Mouse (Mus musculus) heart, embryonic 10.5 days (tissue): ENCODE results near the gene Hcst. TPM values are rescaled to one million over a fixed set of nuclear protein-coding genes. Genes with fewer than 3 reads are reported as not detected.

Experiments used
- DNase-seq: peaks from one replicate; pipeline ENCODE4 v3.0.0-alpha.2; 2017; ENCODE audit warnings: low spot score
- H3K27ac ChIP-seq: fragments of 300-500 bp; sonication (generic); 2 replicates; pipeline ENCODE4 v1.5.1; 2016; ENCODE audit warnings: mild to moderate bottlenecking
- H3K27me3 ChIP-seq: fragments of 300-500 bp; sonication (generic); 2 replicates; pipeline ENCODE4 v1.6.1; 2016; ENCODE audit warnings: mild to moderate bottlenecking; ENCODE audit not compliant: poor library complexity, insufficient read depth, severe bottlenecking
- H3K36me3 ChIP-seq: fragments of 300-500 bp; sonication (generic); 2 replicates; pipeline ENCODE4 v1.6.1; 2016; ENCODE audit warnings: mild to moderate bottlenecking, moderate library complexity
- H3K4me1 ChIP-seq: fragments of 300-500 bp; sonication (generic); 2 replicates; pipeline ENCODE4 v1.6.1; 2016; ENCODE audit warnings: mild to moderate bottlenecking
- H3K4me3 ChIP-seq: fragments of 300-500 bp; sonication (generic); 2 replicates; pipeline ENCODE4 v1.5.1; 2016; ENCODE audit warnings: mild to moderate bottlenecking, moderate library complexity
- H3K9me3 ChIP-seq: fragments of 300-500 bp; sonication (generic); 2 replicates; pipeline ENCODE4 v1.6.1; 2016; ENCODE audit warnings: mild to moderate bottlenecking, moderate library complexity
- WGBS: fragments of 180-500 bp; shearing (Covaris S2); methylation state at CpG from one replicate; pipeline ENCODE4 v1.1.7; 2016; 5-methylcytosine and 5-hydroxymethylcytosine counted together
- polyA plus RNA-seq: library from polyadenylated mRNA; unstranded; fragments of >200 nt; fragmentation: Nextera tagmentation; extraction: Ambion mirVana; gene quantifications from 2 replicates; pipeline ENCODE4 v1.2.1, GENCODE M21; 2016

Hcst gene
- polyA plus RNA-seq, 1 experiment from 2014 or later = 0.35 TPM

- WGBS = under 1% methylated on average over 61 of the region's 72 CpGs
- H3K36me3 ChIP-seq = no peaks in the 10 kb centered on the region
- peaks cover 19% of the 10 kb centered on the region for H3K4me1 ChIP-seq
- H3K27me3 ChIP-seq = peaks cover 80% of the 10 kb centered on the region
- H3K4me3 ChIP-seq = peak within 1 kb of the TSS; percentile 79
- DNase-seq = no peak
- H3K27ac ChIP-seq = peak within 1 kb of the TSS; percentile 83
- H3K9me3 ChIP-seq = peaks cover 3% of the 10 kb centered on the region; the same call in 1 of the 2 replicates
Measured at GRCm38 (mm10) chr7:30444971-30445751, 25.5 kb upstream of the Hcst start, which contains the start of gene Aplp1. Gene Aplp1, minus strand, starts transcription at chr7:30445535.

- peak overlapping the region; percentile 83; the same call in 1 of the 2 replicates for H3K27ac ChIP-seq
- no peak for DNase-seq
- WGBS = 1% methylated on average over 38 of the region's 38 CpGs
- H3K36me3 ChIP-seq = no peaks in the 10 kb centered on the region
- peaks cover 3% of the 10 kb centered on the region; the same call in 1 of the 2 replicates for H3K9me3 ChIP-seq
- H3K4me1 ChIP-seq = peaks cover 19% of the 10 kb centered on the region
- H3K27me3 ChIP-seq = peaks cover 80% of the 10 kb centered on the region
- H3K4me3 ChIP-seq = peak overlapping the region; percentile 79
Measured at GRCm38 (mm10) chr7:30444154-30444970, 24.7 kb upstream of the Hcst start.

GRCm38 (mm10) chr7:30443696-30444095 is 24.0 kb upstream of the Hcst start:
- Histone ChIP-seq H3K4me1 (peaks cover 19% of the 10 kb centered on the region), H3K27ac (no peak overlapping the region), H3K27me3 (peaks cover 87% of the 10 kb centered on the region), H3K36me3 (no peaks in the 10 kb centered on the region), H3K4me3 (peak overlapping the region; percentile 79; the same call in 1 of the 2 replicates), H3K9me3 (peaks cover 3% of the 10 kb centered on the region; the same call in 1 of the 2 replicates)
- WGBS = 23% methylated on average over 9 of the region's 9 CpGs
- no peak for DNase-seq

- H3K27me3 ChIP-seq = peaks cover 91% of the 10 kb centered on the region
- WGBS = 33% methylated on average over 2 of the region's 5 CpGs
- H3K27ac ChIP-seq = no peak overlapping the region
- no peaks in the 10 kb centered on the region for H3K9me3 ChIP-seq
- H3K36me3 ChIP-seq = no peaks in the 10 kb centered on the region
- no peak for DNase-seq
- no peak overlapping the region for H3K4me3 ChIP-seq
- H3K4me1 ChIP-seq = peaks cover 20% of the 10 kb centered on the region
Measured at GRCm38 (mm10) chr7:30440697-30441096, 21.0 kb upstream of the Hcst start.

- Histone ChIP-seq H3K27me3 (peaks cover 91% of the 10 kb centered on the region), H3K4me1 (peaks cover 10% of the 10 kb centered on the region), H3K36me3 (no peaks in the 10 kb centered on the region), H3K9me3 (no peaks in the 10 kb centered on the region), H3K27ac (no peak overlapping the region), H3K4me3 (no peak overlapping the region)
- 71% methylated on average over 13 of the region's 13 CpGs for WGBS
- DNase-seq = no peak
Measured at GRCm38 (mm10) chr7:30439734-30440133, 20.1 kb upstream of the Hcst start.

- Histone ChIP-seq H3K27me3 (peaks cover 64% of the 10 kb centered on the region), H3K4me1 (0 out of 2 replicates have a peak, but pooled peaks cover 2% of the 10 kb centered on the region), H3K4me3 (no peak overlapping the region), H3K27ac (no peak overlapping the region), H3K9me3 (no peaks in the 10 kb centered on the region), H3K36me3 (no peaks in the 10 kb centered on the region)
- DNase-seq = no peak
- 14% methylated on average over 10 of the region's 10 CpGs for WGBS
Measured at GRCm38 (mm10) chr7:30436879-30437278, 17.2 kb upstream of the Hcst start.

- Histone ChIP-seq H3K9me3 (no peaks in the 10 kb centered on the region), H3K27ac (no peak overlapping the region), H3K27me3 (peaks cover 53% of the 10 kb centered on the region), H3K36me3 (no peaks in the 10 kb centered on the region), H3K4me3 (no peak overlapping the region), H3K4me1 (peaks cover 2% of the 10 kb centered on the region; the same call in 1 of the 2 replicates)
- no peak for DNase-seq
- WGBS = 40% methylated on average over 9 of the region's 9 CpGs
Measured at GRCm38 (mm10) chr7:30435156-30435555, 15.5 kb upstream of the Hcst start.

GRCm38 (mm10) chr7:30434701-30435100 is 15.0 kb upstream of the Hcst start:
- DNase-seq = no peak
- WGBS = 62% methylated on average over 10 of the region's 10 CpGs
- Histone ChIP-seq H3K27ac (no peak overlapping the region), H3K27me3 (peaks cover 49% of the 10 kb centered on the region), H3K9me3 (no peaks in the 10 kb centered on the region), H3K4me1 (peaks cover 2% of the 10 kb centered on the region; the same call in 1 of the 2 replicates), H3K36me3 (no peaks in the 10 kb centered on the region), H3K4me3 (no peak overlapping the region)

GRCm38 (mm10) chr7:30434238-30434637 is 14.6 kb upstream of the Hcst start:
- Histone ChIP-seq H3K4me3 (no peak overlapping the region), H3K4me1 (peaks cover 2% of the 10 kb centered on the region; the same call in 1 of the 2 replicates), H3K9me3 (no peaks in the 10 kb centered on the region), H3K27ac (no peak overlapping the region), H3K27me3 (peaks cover 44% of the 10 kb centered on the region), H3K36me3 (no peaks in the 10 kb centered on the region)
- no peak for DNase-seq
- 4% methylated on average over 10 of the region's 10 CpGs for WGBS

GRCm38 (mm10) chr7:30431793-30432192 is 12.1 kb upstream of the Hcst start:
- no peak overlapping the region for H3K4me3 ChIP-seq
- no peak for DNase-seq
- peaks cover 22% of the 10 kb centered on the region for H3K27me3 ChIP-seq
- WGBS = 11% methylated on average over 3 of the region's 3 CpGs
- H3K36me3 ChIP-seq = peaks cover 10% of the 10 kb centered on the region
- no peak overlapping the region for H3K27ac ChIP-seq
- no peaks in the 10 kb centered on the region for H3K9me3 ChIP-seq
- H3K4me1 ChIP-seq = peaks cover 1% of the 10 kb centered on the region; the same call in 1 of the 2 replicates

- H3K4me1 ChIP-seq = no peaks in the 10 kb centered on the region; the same call in 1 of the 2 replicates
- H3K27ac ChIP-seq = no peak overlapping the region
- H3K27me3 ChIP-seq = peaks cover 6% of the 10 kb centered on the region
- 43% methylated on average over 2 of the region's 2 CpGs for WGBS
- DNase-seq = no peak
- H3K9me3 ChIP-seq = no peaks in the 10 kb centered on the region
- no peak overlapping the region for H3K4me3 ChIP-seq
- H3K36me3 ChIP-seq = peaks cover 21% of the 10 kb centered on the region
Measured at GRCm38 (mm10) chr7:30430191-30430590, 10.5 kb upstream of the Hcst start.

- Histone ChIP-seq H3K4me3 (no peak overlapping the region), H3K27me3 (no peaks in the 10 kb centered on the region; the same call in 1 of the 2 replicates), H3K27ac (no peak overlapping the region), H3K4me1 (no peaks in the 10 kb centered on the region; the same call in 1 of the 2 replicates), H3K36me3 (peaks cover 23% of the 10 kb centered on the region), H3K9me3 (no peaks in the 10 kb centered on the region)
- no peak for DNase-seq
Measured at GRCm38 (mm10) chr7:30429327-30429726, 9.7 kb upstream of the Hcst start.
